Mouse (Mus musculus) common myeloid progenitor, adult 5-6 weeks (primary cell): ENCODE results near the gene Nxpe4. TPM values are rescaled to one million over a fixed set of nuclear protein-coding genes. Genes with fewer than 3 reads are reported as not detected.
A peak's percentile ranks its signal among the peaks of the same experiment; 100 is the strongest.

ENCODE experiments used
- ATAC-seq: replicated peaks from 2 replicates; pipeline ENCODE4 v1.8.0; 2016; ENCODE audit warnings: low read depth, mild to moderate bottlenecking, moderate TSS enrichment, inconsistent platforms; ENCODE audit not compliant: poor library complexity, severe bottlenecking
- total RNA-seq: library from RNA; stranded (forward); fragments of 200-1000, 187-1606 nt; gene quantifications from 2 replicates; pipeline ENCODE4 v1.2.3, GENCODE M21; 2017

The Nxpe4 gene
- total RNA-seq, 1 experiment from 2014 or later = 5.0 TPM

DNA sequence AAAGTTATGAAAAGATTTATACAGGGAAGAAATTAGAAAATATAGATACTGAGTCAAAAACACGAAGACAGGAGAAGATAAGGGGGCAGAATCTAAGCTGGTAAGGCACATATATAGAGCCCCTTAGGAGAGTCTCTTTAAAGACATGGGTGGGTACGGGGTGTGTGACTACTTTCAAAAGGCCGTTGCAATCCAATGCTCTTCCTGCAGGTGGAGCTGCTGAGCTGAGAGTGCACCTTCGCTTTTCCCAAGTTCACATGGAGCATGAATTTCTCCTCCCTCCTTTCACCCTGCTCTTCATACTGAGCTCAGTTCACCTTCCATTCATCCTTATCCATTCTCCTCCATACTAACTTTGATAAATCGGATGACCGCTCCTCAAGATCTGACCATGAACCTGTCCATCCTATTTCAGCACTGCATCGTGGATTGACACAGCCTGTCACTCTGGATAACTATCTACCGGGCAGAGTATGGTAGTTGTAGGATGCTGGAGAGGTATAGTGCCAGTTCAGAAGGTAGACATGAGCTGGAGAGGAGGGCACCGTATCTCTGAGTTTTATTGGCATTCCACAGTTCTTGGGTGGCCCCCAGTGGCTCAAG is 76.4 kb downstream of the Nxpe4 start:
- ATAC-seq = peak; percentile 63; the same call in 1 of the 2 replicates

DNA sequence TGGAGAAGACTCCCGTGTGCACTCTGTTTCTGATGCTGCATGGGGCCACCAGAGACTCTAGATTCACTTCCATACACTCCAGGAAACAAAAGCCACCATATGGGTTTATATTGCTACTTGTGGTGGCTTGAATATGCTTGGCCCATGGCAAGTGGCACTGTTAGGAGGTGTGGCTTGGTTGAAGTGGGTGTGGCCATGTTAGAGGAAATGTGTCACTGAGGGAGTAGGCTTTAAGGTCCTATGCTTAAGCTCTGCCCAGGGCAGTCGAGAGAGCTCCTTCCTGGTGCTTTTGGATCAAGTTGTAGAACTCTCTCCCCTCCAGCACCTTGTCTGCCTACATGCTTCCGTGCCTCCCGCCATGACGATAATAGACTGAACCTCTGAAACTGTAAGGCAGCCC is 77.6 kb downstream of the Nxpe4 start:
- 0 out of 2 replicates have a peak, but pooled peaks have one; percentile 8 for ATAC-seq

DNA sequence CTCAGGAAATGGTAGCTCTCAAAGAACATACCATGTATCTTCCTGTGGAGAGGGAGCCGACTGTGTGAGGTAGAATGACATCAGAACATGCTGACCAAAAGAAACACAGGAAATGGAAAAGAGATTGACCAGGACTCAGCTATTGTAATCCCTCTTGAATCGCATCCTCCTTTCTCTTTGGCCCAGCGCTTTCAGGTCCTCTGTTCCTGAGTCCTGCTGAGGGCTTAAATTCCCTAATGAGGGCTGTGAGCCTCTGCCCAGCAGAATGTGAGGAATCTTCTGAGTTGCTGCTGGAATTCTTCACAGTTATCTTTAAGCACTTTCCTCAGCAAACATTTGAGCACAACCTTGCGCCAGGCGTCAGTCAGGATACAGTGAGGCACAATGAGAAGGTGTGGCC is 78.6 kb downstream of the Nxpe4 start:
- ATAC-seq = no peak

DNA sequence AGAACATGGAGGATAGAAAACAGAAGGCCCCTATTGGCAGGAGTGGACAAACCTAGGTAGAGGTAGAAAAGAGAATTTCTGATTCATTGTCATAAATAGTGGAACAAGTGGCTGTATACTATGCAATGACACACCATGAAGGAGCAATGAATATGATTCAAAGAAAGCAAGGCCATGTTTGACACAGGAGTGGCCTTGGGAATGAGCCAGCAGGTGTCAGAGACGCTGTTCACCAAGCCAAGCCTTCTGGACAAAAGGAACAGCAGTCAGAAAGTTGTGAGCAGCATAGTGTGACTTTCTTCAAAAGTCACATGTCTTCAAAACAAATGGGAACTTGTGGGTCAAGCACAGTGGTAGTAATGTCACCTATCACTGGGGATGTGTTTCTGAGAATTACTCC is 80.0 kb downstream of the Nxpe4 start:
- ATAC-seq = no peak

DNA sequence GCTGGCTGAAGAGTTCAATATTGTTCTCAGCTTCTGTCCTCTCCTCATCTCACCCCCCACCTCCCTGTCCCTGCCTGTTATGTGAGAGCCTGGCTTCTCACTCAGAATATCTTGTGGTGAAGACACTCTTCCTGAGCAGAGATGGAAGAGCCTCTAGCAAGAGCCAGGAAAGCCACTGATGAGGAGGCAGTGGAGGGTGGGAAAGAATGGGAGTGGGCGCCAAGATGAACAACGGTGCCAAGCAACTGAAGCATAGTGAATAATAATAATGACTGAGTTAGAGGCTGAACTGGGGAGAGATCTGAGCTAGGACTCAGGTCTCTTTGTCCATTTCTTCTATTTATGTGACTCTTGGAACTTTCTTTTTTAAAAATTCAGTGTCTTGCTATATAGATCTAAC is 80.9 kb downstream of the Nxpe4 start:
- no peak for ATAC-seq

DNA sequence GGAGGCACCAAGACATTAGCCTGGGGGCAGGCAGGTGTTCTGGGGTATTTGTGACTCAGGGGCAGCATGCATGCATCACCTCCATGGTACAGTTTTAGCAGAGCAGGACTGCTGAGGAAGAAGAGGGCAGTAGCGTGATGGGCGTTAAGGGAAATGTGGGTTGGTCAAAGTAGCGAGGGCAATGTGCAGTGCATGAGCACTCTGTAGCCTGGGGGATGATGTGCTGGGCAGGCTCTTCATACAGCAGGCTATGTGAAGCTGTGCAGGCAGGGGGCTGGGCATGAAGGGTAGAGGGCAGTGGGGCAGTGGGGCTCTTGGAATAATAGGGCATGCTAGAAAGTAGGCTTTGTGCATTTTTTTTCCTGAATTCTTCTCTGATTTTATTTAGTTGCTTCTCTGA is 82.4 kb downstream of the Nxpe4 start:
- ATAC-seq = no peak

DNA sequence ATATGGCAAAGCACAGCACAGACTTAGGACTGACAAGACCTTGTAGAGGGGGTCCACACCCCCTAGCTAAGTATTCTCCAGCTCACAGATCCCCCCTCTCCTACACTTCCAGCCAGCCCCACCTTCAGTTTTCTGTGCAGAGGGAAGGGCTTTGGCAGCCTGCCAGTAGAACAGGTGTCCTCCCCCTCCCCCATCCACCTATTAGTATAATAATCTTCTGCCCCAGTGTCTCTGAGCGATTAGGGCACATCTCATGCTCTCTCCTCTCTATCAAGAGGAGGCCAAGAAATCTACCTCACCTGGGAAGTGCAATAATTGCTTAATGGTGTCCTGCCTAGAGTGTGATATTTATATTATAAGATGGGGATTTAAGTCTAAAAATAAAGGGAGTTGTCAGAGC is 83.7 kb downstream of the Nxpe4 start:
- ATAC-seq = no peak

DNA sequence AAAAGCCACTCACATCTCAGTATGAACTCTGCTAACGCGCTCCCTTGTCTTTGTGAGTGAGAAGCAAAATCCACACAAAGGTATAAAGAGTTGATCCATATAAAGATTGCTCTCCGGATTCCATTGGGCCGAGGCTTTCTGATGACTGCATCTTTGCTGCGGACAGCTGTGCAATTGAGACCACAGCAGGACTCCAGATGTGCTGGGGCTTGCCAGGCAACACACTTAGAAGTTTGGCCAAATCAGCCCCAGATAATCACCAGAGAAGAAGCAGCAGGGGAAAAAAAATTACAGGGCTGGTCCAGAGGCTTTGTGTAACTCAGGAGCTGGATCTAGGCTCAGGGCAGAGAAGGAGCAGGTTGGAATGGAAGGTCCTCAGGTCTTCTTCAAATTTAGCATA is 85.5 kb downstream of the Nxpe4 start:
- no peak for ATAC-seq

DNA sequence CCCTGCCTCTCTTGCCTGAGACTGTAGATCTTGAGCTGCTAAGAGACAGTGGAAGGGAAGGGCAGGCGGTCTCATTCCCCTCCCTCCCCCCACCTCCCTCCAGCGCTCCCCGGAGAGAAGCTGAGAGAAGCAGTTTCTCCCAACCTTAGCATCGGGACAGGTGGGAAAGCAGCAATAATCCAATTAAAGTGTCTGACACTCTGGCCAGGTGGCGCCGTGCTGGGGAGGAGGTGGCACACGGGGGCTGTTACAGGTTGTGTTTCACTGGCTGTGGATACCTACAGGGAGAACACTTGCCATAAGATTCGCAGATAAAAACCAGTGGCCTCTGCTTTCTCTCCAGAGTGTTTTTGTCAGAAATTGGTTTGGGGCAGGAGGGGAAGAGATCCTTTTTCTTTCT is 90.4 kb downstream of the Nxpe4 start:
- no peak for ATAC-seq

DNA sequence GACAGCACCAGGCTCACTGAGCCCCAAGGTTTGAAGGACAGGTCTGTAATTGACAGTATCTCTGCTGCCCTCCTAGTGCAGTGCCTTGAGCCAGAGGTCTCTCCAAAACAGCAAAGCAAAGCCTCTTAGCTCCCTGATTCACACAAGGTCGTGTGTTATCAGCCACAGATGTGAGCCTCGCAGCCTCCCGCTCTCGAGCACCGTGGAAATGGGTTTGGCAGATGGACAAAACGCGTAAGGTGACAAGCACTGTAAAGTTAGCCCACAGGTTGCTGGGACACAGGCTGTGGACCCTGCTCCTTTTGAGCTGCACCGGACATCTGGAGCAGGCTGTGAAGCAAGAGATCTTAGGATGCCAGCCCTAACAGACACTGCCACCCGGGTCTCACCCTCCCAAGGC is 95.2 kb downstream of the Nxpe4 start:
- no peak for ATAC-seq

DNA sequence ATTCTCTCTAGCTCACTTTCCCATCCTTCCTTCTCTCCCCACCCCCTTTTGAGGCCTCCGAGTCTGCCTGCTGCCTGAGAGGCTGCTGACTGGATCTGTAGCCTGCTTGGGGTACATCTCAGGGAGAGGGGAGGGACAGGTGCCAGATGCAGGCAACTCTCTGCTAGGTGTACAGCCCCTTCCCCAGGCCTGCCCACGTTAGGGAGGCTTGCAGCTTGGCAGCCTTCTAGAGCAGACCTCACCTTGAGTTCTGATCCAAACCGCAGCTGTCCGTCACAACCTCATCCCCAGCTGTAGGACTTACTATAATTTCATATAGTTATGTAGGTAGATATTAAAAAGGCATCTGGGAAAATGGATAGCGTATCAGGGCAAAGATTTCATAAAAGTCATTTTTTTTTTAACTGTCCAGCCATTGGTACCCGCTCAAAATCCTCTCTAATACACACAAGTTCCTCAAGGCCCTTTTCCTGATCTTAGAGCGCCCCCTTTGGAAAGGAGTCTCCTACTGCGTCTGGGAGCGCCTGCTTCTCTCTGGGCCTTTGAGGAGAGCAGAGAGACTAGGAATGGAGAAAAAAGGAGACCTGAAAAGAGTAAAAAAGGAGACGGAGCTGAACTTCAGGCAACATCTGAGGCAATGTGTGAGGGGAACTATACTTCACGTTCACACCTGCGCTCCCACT is 96.1 kb downstream of the Nxpe4 start:
- ATAC-seq = peak; percentile 71

DNA sequence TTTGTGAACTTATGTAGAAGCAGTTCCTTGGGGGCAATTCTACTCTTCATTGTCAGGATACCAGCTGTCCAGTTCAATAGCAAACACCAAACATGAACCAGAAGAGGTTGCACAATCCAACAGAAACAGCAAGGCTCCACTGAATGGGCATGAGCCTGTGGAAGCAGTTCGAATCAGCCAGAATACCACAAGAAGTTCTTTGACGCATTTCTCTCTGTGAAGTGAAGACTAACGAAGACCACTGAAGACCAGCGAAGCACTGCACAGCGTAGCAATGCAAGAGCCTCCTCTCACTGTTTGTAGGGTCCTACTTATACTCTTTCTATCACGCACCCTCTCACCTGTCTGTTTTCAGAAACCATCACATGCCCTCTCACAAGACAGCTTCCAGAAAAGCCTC is 102.8 kb downstream of the Nxpe4 start:
- ATAC-seq = no peak

DNA sequence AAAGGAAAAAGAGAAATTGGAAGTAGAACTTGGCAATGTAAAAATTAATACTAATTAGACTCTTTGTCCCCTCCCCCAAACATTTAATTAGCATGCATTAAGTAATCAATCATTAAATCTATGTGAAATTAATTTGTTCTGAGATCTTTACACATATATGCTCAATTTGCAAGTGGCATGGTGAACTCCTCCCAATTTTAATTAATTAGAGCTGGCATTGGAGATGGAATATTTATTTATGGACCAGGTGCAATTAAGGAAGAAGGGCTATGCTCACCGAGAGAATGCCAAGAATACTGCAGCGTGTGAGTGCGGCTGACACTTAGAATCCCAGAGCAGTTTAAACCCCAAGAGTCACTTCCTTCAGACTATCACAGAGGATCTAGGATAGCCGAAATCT is 103.7 kb downstream of the Nxpe4 start:
- ATAC-seq = no peak

DNA sequence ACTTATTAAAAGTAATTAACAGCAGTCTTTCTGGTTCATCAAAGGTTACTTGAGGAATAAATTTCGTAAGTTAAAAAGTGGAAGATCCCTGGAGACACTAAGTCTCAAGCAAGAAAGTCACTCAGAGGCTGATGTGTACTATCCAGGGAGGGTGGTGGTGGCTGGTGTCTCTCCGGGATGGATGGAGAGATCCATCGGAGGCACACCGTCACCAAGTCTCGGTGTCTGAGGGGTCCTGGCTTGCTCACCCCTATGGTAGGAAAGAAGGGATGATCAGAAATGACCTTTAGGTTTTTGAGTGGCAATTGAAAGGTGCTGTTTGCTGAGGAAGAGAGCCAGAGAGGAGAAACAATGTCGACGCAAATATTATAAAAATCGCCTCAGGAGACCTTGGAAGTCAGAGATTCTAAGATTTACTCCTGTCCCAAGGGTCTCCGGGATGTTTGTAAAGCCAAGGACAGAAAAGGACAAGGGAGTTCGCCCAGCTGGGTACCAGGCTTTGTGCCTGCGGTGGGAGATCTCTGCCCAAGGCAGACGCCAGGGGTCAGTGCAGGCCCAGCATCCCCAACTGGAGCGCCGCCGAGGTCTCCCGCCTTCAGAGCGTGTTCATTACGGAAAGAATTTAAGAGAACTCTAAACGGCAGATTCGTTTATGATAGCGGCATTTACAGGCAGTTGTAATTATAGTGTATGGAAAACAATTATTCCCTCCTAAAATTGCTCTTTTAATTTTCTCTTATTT is 104.6 kb downstream of the Nxpe4 start:
- ATAC-seq = peak; percentile 99

DNA sequence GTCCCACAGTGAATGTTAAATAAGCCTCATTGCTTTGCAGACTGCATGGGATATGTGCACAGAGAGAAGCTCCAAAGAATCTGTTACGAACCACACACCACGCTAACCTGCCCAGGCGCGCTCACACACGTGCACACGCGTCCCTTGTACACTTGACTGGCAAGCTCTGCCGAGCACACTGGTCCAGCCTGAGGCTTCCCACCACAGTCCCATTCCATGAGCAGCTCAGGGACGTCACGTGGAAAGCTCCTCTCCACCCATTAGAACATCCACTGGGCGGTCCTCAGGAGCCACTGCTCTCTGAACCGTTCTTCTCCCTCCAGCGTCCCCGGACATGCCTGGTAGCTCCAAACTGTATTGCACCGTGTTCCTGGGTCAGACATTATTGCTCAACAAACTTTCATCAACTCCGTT is 105.2 kb downstream of the Nxpe4 start:
- peak; percentile 83 for ATAC-seq

DNA sequence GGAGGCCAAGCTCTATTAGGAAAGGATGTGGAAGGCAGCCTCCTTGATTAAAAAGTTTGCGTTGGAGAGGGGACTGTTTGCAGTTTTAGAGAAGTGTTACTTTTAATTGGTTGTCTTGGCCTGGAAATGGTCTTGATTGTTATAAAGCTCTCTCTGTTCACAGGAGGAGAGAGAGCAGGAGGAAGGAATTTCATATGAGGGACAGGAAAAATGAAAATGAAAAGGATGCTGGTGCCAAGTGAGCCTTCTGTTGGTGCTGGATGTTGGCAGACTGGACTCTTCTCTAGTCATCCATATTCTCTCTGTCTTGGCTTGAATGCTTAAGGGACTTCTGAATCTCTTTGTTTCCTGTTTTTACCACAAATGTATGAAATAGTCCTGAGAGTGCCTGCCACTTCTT is 106.1 kb downstream of the Nxpe4 start:
- ATAC-seq = no peak

DNA sequence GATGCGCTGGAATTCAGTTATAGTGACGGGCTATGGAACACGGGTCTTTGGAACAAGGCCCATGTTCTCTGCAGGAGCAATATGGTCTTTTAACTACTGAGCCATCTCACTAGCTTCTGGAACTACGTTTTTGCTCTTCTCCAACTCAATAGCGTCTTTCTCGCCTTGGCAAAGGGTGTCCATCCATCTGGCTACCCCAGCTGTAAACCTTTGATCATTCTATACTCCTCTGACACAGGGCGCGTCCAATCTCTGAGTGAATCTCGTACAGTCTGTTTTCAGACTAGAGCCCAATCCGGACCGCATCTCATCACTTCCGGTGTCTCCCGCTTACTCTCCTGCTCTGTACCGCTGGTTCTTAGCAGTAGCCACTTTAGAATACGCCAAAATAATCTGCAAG is 115.0 kb downstream of the Nxpe4 start:
- no peak for ATAC-seq

DNA sequence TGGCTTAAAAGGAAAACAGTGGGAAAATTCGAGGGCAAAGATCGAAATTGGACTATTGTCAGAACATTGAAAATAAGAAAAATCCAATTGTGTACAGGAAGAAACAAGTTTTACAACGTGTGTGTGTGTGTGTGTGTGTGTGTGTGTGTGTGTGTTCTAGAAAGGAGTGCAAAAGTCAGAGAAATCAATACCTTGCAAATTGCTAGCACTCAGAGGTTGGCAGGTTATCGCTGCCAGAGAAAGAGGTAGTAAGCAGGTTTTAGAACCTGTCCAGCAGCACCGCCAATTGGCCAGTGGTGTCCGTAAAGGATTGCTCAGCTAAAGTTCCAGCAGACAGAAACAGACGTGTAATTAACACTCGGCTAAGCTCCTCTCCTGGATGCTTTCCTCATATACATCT is 122.4 kb downstream of the Nxpe4 start:
- ATAC-seq = no peak

DNA sequence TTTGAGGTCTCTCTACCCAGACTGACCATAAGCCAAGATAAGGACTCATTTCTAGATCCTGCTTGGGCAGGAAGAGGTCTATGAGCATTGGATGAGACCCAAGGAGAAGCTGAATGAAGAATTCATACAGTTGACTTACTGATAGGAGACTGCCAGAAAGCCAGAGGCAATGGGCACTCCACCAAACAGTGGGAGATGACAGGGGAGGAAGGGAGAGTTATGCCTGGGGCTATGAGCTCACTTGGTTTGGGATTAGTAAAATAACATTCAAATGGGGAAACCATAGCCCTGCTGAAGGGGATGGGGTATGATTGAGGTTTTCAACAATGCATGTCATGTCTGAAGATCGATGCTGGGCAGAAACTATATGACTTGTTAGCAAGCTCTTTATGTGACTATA is 128.5 kb downstream of the Nxpe4 start:
- ATAC-seq = 0 out of 2 replicates have a peak, but pooled peaks have one; percentile 39

DNA sequence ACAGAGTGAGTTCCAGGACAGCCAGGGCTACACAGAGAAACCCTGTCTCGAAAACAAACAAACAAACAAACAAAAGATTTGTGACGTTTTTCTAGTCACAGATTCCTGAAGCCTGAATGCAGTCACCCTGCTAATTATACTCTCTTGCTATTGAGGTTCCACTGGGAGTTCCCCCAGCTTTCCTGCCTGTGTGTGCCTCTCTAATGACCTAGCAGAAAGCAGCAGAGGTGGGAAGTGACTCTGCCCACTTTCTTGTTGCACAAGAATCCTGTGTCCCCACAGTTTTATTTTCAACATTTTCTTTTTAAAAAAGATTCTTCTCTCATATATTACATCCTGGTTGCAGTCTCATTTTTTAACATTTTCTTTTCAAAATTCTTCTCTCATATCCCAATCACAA is 132.9 kb downstream of the Nxpe4 start:
- 0 out of 2 replicates have a peak, but pooled peaks have one; percentile 42 for ATAC-seq

DNA sequence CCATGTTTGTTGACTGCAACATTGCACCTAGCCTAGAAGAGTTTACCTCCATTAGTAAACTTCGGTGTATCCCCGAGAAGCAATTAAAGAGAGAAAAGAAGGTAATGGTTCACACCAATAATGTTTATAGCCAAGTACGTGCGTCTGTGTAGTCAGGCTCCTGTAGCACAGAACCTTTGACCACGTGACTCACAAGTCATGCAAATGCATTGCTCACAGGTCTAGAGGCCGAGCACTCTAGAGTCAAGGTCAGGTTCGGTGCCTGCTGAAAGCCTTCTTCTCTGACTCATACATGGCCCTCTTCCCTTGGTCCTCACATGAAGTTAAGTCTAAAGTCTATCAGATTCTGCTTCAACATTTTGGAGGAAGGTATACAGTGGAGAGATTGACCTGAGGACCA is 137.2 kb downstream of the Nxpe4 start:
- no peak for ATAC-seq
